Mouse (Mus musculus): ENCODE measurements at regions not wholly inside any gene's neighbourhood (a gene's known extent, or its start where the extent isn't known, plus 50 kb on each side); places are given as distances from the start of the nearest gene placed in this dataset.

DNA sequence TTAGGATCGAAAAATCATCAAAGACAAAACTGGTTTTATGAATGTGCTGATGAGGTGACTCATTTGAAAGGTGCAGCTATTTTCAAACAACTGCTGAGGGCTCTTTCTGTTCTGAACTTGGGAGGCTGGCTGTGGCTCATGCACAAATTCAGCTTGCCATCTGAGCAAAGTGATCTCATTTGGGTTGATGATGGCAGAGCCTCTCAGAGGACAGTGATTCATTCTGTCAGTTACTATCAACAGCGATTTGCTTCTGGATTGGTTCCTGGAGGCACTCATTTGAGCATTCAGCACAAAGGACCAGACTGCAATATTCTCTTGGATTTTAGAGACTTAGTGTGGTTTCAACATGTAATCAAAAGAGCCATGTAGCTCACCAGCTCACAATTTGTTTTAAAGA lies 285.8 kb upstream of the Ell2 start:
- Histone ChIP-seq H3K4me3 (ENCODE audit: low read depth, low read length) (no peak overlapping the region), H3K9me3 (replicated peaks) (no peaks in the 10 kb centered on the region), H3K36me3 (replicated peaks) (no peaks in the 10 kb centered on the region), H3K4me1 (ENCODE audit: insufficient read depth, low read depth, low read length) (no peaks in the 10 kb centered on the region), H3K27me3 (ENCODE audit: insufficient read depth, low read length) (no peaks in the 10 kb centered on the region)
- no peak for DNase-seq (ENCODE audit: low spot score)
- ATAC-seq (ENCODE audit: extremely low read depth, insufficient number of reproducible peaks, low FRiP score, poor library complexity, severe bottlenecking): no peak
- TF ChIP-seq CTCF (IDR thresholded peaks at IDR 0.05; ENCODE audit: low read depth, low read length) (no peak), POLR2AphosphoS5 (IDR thresholded peaks at IDR 0.05; ENCODE audit: insufficient replicate concordance, low read depth, low read length) (no peak), TAL1 (conservative IDR thresholded peaks at IDR 0.05; ENCODE audit: low read depth, low read length) (no peak), GATA1 (IDR thresholded peaks at IDR 0.05; ENCODE audit: borderline replicate concordance, low read length) (no peak), GATA2 (IDR thresholded peaks at IDR 0.05; ENCODE audit: borderline replicate concordance, low read depth, low read length) (no peak)

DNA sequence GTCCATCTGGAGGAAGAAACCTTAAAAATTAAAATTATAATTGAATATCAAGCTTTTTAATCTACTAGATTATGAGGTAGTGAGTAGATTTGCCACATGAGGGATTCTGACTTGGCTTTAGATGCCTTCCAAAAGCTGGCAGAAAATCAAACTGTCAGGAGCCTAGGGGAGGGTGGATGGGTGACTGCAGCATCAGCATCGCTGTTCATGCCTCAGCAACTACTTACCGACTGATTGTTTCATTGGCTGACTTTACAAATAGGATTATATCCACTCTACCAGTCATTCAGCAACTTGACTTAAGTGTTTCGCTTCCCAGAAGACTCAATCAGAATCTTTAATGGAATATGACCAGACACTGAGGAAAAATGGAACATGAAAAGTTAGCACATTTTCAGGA lies 279.6 kb upstream of the Ell2 start:
- H3K36me3 ChIP-seq (replicated peaks): no peaks in the 10 kb centered on the region
- ATAC-seq (ENCODE audit: extremely low read depth, insufficient number of reproducible peaks, low FRiP score, poor library complexity, severe bottlenecking): no peak
- TF ChIP-seq POLR2AphosphoS5 (IDR thresholded peaks at IDR 0.05; ENCODE audit: insufficient replicate concordance, low read depth, low read length) (no peak), GATA1 (IDR thresholded peaks at IDR 0.05; ENCODE audit: borderline replicate concordance, low read length) (no peak)
- no peak overlapping the region for H3K4me3 ChIP-seq (ENCODE audit: low read depth, low read length)
- DNase-seq (ENCODE audit: low spot score): no peak
- H3K4me1 ChIP-seq (ENCODE audit: insufficient read depth, low read depth, low read length): no peaks in the 10 kb centered on the region
- H3K27me3 ChIP-seq (ENCODE audit: insufficient read depth, low read length): peaks cover 4% of the 10 kb centered on the region
- H3K9me3 ChIP-seq (replicated peaks): no peaks in the 10 kb centered on the region

DNA sequence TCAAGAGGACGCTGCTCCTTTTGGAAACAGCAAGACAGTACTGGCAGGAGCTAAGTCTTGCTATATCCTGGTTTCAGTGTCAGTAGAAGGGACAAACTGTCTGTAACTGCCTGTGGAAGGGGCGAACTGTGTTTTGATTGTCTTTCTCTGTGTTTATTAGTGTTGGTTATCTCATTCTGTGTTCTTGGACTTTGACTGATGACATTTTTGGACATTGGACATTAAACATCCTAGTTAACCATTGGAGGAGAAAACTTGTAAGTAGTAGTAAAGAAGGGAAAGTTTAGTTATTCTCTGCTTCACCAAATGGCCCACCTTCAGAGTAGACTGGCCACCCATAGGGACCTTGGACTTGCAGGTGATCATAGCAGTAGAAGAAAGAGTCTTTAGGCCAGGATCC lies 267.4 kb upstream of the Ell2 start:
- no peak for DNase-seq (ENCODE audit: low spot score)
- Histone ChIP-seq H3K9me3 (replicated peaks) (no peaks in the 10 kb centered on the region), H3K4me3 (ENCODE audit: low read depth, low read length) (no peak overlapping the region), H3K36me3 (replicated peaks) (no peaks in the 10 kb centered on the region), H3K4me1 (ENCODE audit: insufficient read depth, low read depth, low read length) (no peaks in the 10 kb centered on the region), H3K27me3 (ENCODE audit: insufficient read depth, low read length) (peaks cover 3% of the 10 kb centered on the region; the same call in 1 of the 2 replicates)
- TF ChIP-seq GATA2 (IDR thresholded peaks at IDR 0.05; ENCODE audit: borderline replicate concordance, low read depth, low read length): no peak
- no peak for TF ChIP-seq POLR2AphosphoS5 (IDR thresholded peaks at IDR 0.05; ENCODE audit: insufficient replicate concordance, low read depth, low read length)
- no peak for TF ChIP-seq TAL1 (conservative IDR thresholded peaks at IDR 0.05; ENCODE audit: low read depth, low read length)
- TF ChIP-seq CTCF (IDR thresholded peaks at IDR 0.05; ENCODE audit: low read depth, low read length): no peak
- TF ChIP-seq GATA1 (IDR thresholded peaks at IDR 0.05; ENCODE audit: borderline replicate concordance, low read length): no peak
- ATAC-seq (ENCODE audit: extremely low read depth, insufficient number of reproducible peaks, low FRiP score, poor library complexity, severe bottlenecking): no peak

DNA sequence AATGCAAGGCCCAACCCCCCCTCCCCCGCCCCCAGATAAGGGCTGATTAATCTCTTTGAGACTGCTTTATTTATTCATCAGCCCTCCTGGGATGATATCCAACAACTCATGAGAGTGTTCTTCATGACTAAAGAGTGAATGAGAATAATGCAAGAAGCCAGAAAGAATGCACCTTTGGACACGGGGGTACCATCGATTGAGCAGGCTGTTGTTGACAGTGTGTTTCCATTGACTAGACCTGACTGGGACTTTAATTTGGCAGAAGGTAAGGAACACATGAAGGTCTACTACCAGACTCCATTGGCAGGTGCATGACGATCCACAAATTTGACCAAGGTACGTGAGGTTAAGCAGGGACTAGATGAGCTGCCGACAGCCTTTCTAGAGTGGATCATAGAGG lies 266.5 kb upstream of the Ell2 start:
- no peak overlapping the region for H3K4me3 ChIP-seq (ENCODE audit: low read depth, low read length)
- H3K4me1 ChIP-seq (ENCODE audit: insufficient read depth, low read depth, low read length): no peaks in the 10 kb centered on the region
- TF ChIP-seq POLR2AphosphoS5 (IDR thresholded peaks at IDR 0.05; ENCODE audit: insufficient replicate concordance, low read depth, low read length): no peak
- TF ChIP-seq GATA1 (IDR thresholded peaks at IDR 0.05; ENCODE audit: borderline replicate concordance, low read length): no peak
- no peak for TF ChIP-seq GATA2 (IDR thresholded peaks at IDR 0.05; ENCODE audit: borderline replicate concordance, low read depth, low read length)
- TF ChIP-seq CTCF (IDR thresholded peaks at IDR 0.05; ENCODE audit: low read depth, low read length): no peak
- no peak for TF ChIP-seq TAL1 (conservative IDR thresholded peaks at IDR 0.05; ENCODE audit: low read depth, low read length)
- H3K36me3 ChIP-seq (replicated peaks): no peaks in the 10 kb centered on the region
- H3K9me3 ChIP-seq (replicated peaks): no peaks in the 10 kb centered on the region
- no peak for ATAC-seq (ENCODE audit: extremely low read depth, insufficient number of reproducible peaks, low FRiP score, poor library complexity, severe bottlenecking)
- no peak for DNase-seq (ENCODE audit: low spot score)
- H3K27me3 ChIP-seq (ENCODE audit: insufficient read depth, low read length): peaks cover 3% of the 10 kb centered on the region; the same call in 1 of the 2 replicates

DNA sequence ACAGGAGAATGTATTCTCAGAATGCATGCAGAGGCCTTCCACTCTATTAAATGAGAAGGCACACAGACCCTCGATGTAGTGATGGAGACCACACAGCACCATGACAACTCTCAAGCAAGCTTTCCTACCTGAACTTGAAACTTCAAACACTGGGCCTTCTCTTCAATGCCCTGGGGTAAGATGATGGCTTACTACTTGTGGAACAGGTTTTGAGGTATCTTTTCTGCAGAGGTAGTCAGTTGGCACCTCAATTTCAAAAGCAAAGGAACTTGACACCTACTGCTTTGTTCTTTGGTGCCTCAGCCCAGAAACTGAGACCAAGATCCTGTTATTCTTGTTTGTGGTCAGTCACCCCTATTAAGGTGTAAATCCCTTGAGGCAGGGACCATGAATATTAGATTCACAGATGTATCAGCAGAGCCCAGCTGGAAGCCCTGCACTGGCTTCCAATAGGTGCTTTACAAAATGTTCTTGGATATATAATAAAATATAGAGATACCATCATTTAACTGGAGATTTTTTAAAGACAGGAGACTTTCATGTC lies 246.2 kb upstream of the Ell2 start:
- Histone ChIP-seq H3K9me3 (replicated peaks) (no peaks in the 10 kb centered on the region), H3K4me3 (ENCODE audit: low read depth, low read length) (no peak overlapping the region), H3K27me3 (ENCODE audit: insufficient read depth, low read length) (no peaks in the 10 kb centered on the region), H3K36me3 (replicated peaks) (no peaks in the 10 kb centered on the region), H3K4me1 (ENCODE audit: insufficient read depth, low read depth, low read length) (peaks cover 8% of the 10 kb centered on the region; the same call in 1 of the 2 replicates)
- DNase-seq (ENCODE audit: low spot score): no peak
- TF ChIP-seq GATA2 (IDR thresholded peaks at IDR 0.05; ENCODE audit: borderline replicate concordance, low read depth, low read length) (no peak), GATA1 (IDR thresholded peaks at IDR 0.05; ENCODE audit: borderline replicate concordance, low read length) (no peak)
- no peak for ATAC-seq (ENCODE audit: extremely low read depth, insufficient number of reproducible peaks, low FRiP score, poor library complexity, severe bottlenecking)

DNA sequence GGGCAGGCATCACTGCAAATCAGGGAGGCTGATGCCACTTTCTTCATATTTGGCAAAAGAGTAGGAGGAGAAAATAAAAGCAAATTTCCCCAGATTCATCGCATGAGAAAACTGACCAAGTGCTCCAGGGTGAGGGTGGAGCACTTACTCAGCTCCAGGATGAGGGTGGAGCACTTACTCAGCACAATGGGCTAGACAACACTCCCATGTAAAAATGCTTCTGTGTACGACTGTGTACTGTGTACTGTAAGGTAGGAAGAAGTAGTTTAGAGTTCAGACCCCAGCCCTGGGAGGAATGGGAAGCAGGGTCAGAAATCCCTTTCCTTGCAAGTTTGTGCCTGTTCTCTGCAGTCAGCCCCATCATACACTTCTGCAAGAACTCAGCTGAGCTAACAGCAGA lies 245.3 kb upstream of the Ell2 start:
- TF ChIP-seq TAL1 (conservative IDR thresholded peaks at IDR 0.05; ENCODE audit: low read depth, low read length) (no peak), CTCF (IDR thresholded peaks at IDR 0.05; ENCODE audit: low read depth, low read length) (no peak), GATA1 (IDR thresholded peaks at IDR 0.05; ENCODE audit: borderline replicate concordance, low read length) (no peak), POLR2AphosphoS5 (IDR thresholded peaks at IDR 0.05; ENCODE audit: insufficient replicate concordance, low read depth, low read length) (no peak), GATA2 (IDR thresholded peaks at IDR 0.05; ENCODE audit: borderline replicate concordance, low read depth, low read length) (no peak)

DNA sequence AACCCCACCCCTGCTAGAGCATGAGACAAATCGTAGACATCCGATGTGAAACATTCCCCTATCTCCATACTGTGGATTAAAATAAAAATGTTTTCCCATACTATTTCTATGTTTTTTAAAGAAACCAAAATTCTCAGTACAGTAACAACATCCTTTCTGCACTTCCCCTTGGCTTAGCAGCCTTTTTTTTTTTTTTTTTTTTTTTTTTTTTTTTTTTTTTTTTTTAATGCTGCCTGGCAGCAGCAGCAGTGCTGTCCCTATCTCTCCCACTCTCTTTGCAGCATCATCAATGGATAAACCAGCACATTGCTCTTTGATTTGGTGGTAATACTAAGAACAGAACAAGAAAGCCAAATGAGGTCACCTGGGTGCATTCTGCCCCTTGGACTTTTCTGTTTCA lies 239.3 kb upstream of the Ell2 start:
- TF ChIP-seq TAL1 (conservative IDR thresholded peaks at IDR 0.05; ENCODE audit: low read depth, low read length) (no peak), CTCF (IDR thresholded peaks at IDR 0.05; ENCODE audit: low read depth, low read length) (no peak), GATA2 (IDR thresholded peaks at IDR 0.05; ENCODE audit: borderline replicate concordance, low read depth, low read length) (no peak), POLR2AphosphoS5 (IDR thresholded peaks at IDR 0.05; ENCODE audit: insufficient replicate concordance, low read depth, low read length) (no peak), GATA1 (IDR thresholded peaks at IDR 0.05; ENCODE audit: borderline replicate concordance, low read length) (no peak)
- no peak for ATAC-seq (ENCODE audit: extremely low read depth, insufficient number of reproducible peaks, low FRiP score, poor library complexity, severe bottlenecking)

More for the DNA sequence above, 245.3 kb upstream of the Ell2 start:
- DNase-seq (ENCODE audit: low spot score) (no peak), ATAC-seq (ENCODE audit: extremely low read depth, insufficient number of reproducible peaks, low FRiP score, poor library complexity, severe bottlenecking) (no peak)
- H3K4me1 ChIP-seq (ENCODE audit: insufficient read depth, low read depth, low read length): peaks cover 8% of the 10 kb centered on the region; the same call in 1 of the 2 replicates
- no peaks in the 10 kb centered on the region for H3K27me3 ChIP-seq (ENCODE audit: insufficient read depth, low read length)
- no peak overlapping the region for H3K4me3 ChIP-seq (ENCODE audit: low read depth, low read length)
- H3K9me3 ChIP-seq (replicated peaks): no peaks in the 10 kb centered on the region
- no peaks in the 10 kb centered on the region for H3K36me3 ChIP-seq (replicated peaks)

More for the DNA sequence above, 239.3 kb upstream of the Ell2 start:
- no peaks in the 10 kb centered on the region for H3K27me3 ChIP-seq (ENCODE audit: insufficient read depth, low read length)
- H3K36me3 ChIP-seq (replicated peaks): no peaks in the 10 kb centered on the region
- no peak for DNase-seq (ENCODE audit: low spot score)
- no peak overlapping the region for H3K4me3 ChIP-seq (ENCODE audit: low read depth, low read length)
- H3K9me3 ChIP-seq (replicated peaks): no peaks in the 10 kb centered on the region
- H3K4me1 ChIP-seq (ENCODE audit: insufficient read depth, low read depth, low read length): no peaks in the 10 kb centered on the region
